Mouse (Mus musculus) adrenal gland (tissue): ENCODE data around the gene Dnlz.
"Not testable (repeated sequence)": the region's sequence is repeated elsewhere in the genome, so short reads cannot be mapped to it uniquely, and the experiment has no call there.

Source experiments
- intact Hi-C: fragments of 180-260 bp; cut with DNase I; formaldehyde crosslinking; loops from one replicate; pipeline ENCODE4 v1.15.1; 2025
- long read RNA-seq, 2 experiments: library from polyadenylated mRNA; unstranded; transcript quantifications; one replicate each; pipeline ENCODE4 v2.0.0; 2020; ENCODE audit warnings: borderline replicate concordance in 1 of 2; ENCODE audit not compliant: insufficient replicate concordance in 1 of 2

Gene Dnlz
- long read RNA-seq, experiment 1, transcript Dnlz-202 (2 exons, 2,766 nt) = minor isoform, 22 of 91 reads
- long read RNA-seq, experiment 1, transcript Dnlz-201 (3 exons, 2,916 nt) = major isoform, 46 of 91 reads
- long read RNA-seq, experiment 1, partial matches to known transcripts = 6 of 91 reads
- long read RNA-seq, experiment 1, other reads (novel, unspliced or antisense) = 17 of 91 reads
- long read RNA-seq, experiment 2, transcript Dnlz-202 (2 exons, 2,766 nt) = minor isoform, 13 of 92 reads
- long read RNA-seq, experiment 2, transcript Dnlz-201 (3 exons, 2,916 nt) = major isoform, 62 of 92 reads
- long read RNA-seq, experiment 2, partial matches to known transcripts = 3 of 92 reads
- long read RNA-seq, experiment 2, other reads (novel, unspliced or antisense) = 14 of 92 reads

DNA sequence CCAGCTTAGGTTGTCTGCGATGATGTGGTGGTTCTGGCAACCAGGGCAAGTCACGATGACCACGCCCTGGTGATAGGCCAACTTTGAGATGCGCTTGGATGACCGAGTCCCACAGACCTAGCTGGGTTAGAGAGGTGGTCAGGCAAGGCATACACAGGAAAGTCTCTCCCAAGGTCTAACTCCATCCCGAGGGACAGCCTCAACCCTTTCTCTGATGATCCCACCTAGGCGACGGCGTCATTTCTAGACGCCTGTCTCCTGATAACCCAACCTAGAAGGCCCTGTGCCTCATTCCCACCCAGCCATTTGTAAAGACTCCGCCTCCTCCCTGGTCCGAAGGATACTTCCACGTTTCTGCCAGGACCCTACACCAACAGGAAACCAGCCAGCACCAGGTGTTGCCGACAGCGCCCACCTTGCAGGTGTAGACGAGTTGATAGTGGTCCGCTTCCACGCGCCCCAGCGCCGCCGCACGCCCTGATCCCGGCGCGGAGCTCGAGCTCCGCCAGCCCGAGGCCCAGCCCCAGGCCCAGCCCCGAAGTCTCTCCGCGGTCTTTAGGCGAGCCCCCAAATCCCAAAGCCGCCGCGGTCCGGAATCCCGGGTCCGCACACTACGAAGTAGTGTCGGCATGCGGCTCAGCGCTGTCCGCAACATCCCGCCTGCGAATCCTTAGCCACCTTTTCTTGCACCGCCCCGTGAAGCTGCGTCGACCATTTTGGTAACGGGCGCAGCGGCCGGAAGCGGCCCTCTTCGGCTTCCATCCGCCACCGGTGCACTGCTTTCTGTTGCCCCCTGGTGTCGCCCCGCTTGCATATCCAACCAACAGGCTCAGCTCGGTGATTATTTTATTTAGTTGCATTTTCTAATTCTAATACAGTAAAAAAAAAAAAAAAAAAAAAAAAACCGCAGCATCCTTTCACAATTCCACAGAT, at the start of gene Dnlz:
TSS of gene Dnlz (minus strand) at position 753 of the 933 bp plus-strand sequence.
- intact Hi-C loops = loop anchor here (5.0 kb wide), 2 partner anchors 34 to 36 kb away; partner anchors contain the start of genes Entr1, Gpsm1 and Pmpca

DNA sequence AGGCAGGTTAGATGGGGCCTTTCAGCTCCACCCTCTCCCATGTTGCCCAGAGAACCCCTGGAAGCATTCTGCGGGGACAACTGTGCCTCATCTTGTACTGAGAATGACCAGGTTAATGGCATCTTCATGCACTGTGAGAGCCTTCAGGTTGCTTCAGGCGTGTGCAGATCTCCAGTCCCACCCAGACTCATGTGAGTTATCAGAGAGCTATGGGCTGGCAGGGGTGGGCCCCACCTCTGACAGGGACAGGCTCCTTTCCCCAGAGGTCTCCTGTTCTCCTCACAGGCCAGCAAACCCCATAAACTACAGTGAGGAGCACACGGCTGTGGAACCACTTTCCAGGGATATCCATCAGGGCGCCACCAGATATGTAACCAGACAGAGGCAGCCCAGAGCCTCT, 49.1 kb upstream of the Dnlz start:
- intact Hi-C loops = no loop called here

DNA sequence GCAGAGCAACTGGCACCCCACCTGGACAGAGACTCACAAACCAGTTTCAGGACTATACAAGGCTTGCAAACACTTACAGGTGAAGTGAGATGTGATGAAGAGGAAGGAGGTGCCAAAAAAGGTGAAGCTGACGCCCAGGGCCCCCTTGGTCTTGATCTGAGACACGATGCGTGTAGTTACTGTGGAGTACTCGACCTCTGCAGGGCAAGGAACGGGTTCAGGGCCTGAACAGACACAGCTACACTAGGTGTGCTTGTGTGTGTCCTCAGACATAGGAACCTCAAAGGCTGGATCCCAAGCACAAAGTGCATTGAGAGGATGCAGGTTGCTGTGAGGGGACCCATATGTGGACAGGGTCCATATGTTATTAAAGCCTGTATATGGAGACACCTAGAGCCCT, 48.4 kb upstream of the Dnlz start:
- intact Hi-C loops = no loop called here

DNA sequence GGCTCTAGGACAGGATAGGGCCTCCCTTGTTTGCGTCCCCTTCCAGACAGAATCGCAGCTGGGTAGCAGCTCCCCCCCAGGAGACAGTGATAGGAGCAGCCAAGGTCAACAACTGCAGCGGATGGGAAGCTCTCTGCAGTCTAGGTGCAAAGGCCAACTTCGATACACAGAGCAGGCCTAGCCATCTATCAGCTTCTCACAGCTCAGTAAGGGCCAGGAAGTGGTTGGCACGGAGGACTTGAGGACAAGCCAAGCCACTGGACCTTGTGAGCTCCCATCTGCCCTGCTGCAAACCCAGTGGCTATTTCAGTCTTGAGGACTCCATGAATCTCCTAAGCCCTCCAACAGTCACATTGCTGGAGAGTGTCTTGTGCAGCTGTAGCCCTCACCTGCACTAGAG, 47.7 kb upstream of the Dnlz start:
- intact Hi-C loops = loop anchor here (5.0 kb wide), 1 partner anchor 42 kb away; no protein-coding TSS in a partner anchor

DNA sequence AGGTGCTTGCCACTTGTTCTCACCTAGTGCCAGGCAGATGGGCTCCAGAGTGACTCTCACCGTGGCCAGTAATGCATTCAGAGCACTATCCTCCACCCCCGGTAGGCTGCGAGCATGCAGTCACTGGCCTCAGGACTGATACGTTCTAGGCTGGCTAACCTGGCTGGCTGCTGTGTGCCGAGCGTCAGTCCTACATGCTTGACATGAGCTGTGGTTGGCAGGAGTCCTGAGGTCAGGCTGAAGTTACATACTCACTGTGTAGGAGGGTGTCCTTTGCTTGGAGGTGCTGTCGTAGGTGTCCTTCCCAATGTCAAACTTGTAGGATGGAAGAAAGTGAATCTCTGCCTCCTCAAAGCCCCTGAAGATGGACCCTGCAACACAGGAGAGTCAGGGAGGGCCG, 47.1 kb upstream of the Dnlz start:
- intact Hi-C loops = loop anchor here (5.0 kb wide), 1 partner anchor 42 kb away; no protein-coding TSS in a partner anchor

DNA sequence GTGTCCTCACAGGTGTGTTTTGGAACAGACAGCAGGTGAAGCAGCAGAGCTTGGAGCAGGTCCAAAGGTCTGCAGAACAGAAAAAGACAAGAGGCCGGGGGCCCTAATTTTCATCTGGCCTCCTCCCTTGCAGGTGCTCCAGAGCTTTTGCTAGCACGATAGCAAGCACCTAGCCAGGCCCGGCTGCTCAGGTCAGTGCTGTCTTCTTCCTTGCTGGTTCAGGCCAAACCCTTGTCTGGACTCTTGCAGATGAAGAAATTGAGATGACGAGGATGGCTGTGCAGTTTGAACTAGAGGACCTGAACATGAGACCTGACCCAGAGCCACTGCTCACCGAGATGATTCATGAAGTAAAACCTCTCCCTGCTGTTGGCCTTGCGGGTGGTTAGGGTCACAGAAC, 39.7 kb upstream of the Dnlz start:
- intact Hi-C loops = no loop called here

DNA sequence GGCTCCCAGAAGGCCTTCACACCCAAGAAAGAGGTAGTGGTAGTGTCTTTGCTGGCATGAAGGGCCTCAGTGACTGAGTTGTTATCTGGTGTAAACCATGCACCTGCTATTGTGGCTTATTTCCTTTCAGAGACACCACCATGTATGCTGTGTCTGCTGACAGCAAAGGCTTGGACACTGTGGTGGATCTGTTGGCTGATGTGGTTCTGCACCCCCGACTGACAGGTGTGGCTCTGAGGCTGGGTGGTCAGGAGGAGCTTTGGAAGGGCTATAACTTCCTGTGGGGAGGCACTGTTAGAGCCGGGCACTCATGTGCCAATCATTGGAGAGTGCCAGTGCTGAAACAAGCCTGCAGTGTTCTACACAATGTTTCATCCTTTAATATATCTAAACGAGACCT, 39.0 kb upstream of the Dnlz start:
- intact Hi-C loops = no loop called here

DNA sequence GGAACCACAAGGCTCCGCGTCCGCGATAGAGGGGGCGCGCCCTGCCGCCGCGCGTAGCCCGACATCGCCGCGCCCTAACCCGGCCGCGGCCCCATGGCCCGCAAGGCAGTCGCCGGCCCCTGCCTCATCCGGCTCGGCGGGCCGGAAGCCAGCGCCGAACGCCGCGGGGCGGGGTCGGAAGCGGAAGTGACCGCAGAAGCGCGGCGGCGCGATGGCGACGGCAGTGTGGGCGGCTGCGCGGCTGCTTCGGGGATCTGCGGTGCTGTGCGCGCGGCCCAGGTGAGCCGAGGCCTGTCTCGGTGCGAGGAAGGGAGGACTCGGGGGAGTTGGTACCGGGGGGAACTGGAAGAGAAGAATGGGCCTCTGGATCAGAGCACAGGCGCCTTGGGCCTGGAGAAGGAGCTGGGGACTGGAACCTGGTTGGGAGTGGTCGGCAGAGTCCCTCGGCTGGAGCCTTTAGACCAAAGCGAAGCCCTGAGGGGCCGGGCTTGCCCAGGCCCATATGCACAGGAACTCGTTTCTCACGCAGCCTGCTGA, 37.3 kb upstream of the Dnlz start, which contains the start of the genes Entr1 and Pmpca:
TSS of gene Entr1 (minus strand) at position 163 of the 537 bp plus-strand sequence.
TSS of gene Pmpca (plus strand) at position 186 of the 537 bp plus-strand sequence.
- intact Hi-C loops = loop anchor here (5.0 kb wide), 1 partner anchor 37 kb away; the partner anchor contains the start of gene Dnlz

DNA sequence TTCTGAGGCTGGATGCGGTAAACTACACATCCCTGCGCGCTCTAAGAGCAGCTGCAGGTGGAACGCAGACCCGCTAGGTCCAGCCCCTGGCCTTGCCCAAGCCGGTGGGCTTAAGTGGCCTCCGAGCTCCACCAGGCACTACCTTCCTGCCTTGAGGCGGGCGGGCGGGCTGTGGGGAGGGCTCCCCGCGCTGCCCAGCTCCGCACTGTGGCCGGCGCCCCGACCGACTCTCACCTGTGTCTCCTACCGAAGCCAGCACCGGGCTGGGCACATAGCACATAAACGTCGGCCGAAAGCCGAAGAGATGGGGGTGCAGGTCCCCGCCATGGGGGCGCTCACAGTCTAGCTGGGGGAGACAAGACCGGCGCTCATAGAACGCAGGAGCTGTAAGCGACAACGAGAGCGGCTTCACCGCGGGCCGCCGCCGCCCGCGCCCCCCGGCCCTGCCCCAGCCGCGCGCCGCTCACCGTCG, 36.8 kb upstream of the Dnlz start:
- intact Hi-C loops = loop anchor here (5.0 kb wide), 1 partner anchor 36 kb away; the partner anchor contains the start of gene Dnlz

DNA sequence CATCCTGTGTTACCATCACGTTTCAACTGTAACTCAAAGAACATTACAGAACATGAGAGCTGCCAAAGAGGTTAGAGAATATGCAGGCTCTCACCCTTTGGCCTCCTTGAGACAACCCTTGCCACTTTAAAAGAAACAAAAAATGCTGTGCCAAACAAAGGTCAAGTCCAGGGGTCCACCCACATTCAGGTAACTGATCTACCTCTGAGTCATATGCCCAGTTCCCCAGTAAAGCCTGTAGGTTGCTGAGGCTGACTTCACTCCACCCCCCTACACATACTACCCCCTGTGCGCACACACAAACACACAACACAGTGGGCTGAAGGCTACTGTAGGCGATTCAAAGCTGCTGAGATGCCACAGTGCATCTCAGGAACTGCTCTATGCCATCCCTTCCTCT, 35.8 kb upstream of the Dnlz start:
- intact Hi-C loops = loop anchor here (5.0 kb wide), 1 partner anchor 35 kb away; the partner anchor contains the start of gene Dnlz

DNA sequence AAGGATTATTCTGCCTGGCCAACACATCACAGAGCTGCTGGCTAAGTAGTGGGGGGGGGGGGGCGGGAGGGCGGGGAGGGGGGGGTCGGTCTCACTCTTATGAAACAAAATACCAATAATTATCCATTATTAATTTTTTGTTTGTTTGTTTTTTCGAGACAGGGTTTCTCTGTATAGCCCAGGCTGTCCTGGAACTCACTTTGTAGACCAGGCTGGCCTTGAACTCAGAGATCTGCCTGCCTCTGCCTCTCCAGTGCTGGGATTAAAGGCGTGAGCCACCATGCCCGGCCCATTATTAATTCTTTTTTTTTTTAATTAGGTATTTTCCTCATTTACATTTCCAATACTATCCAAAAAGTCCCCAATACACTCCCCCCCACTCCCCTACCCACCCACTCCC, 29.0 kb upstream of the Dnlz start:
- intact Hi-C loops = not testable (repeated sequence)

DNA sequence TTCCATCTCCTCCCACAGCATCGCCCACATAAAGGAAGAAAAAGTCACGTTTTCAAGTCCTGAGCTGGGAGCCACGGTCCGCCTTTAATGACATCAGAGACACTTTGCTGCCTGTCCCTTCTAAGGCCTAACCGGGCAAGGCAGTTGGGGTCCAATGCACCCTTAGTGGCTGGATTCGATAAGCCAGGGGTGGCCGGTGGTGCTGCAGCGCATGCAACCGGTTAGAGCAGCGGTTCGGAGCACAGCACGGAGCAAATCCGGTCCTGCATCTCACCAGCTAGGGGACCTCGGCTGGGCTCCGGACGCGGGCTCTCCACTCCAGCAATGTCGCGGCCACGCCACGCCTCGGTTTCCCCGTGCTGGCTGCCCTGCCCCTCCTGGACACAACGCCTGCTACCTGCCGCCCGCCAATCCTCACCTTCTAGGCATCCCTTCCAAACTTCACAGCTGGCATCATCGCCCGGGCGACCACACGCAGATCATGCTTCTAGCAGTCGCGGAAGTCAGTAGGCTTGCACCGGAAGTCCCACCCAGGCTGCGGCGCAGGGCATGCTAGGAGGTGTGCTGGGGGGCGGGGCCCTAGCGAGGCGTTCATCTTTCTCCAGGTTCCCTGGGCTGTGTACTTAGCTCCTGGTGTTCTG, 28.3 kb upstream of the Dnlz start, which contains the start of gene Snapc4:
TSS of gene Snapc4 (minus strand) at position 523 of the 641 bp plus-strand sequence.
- intact Hi-C loops = no loop called here

DNA sequence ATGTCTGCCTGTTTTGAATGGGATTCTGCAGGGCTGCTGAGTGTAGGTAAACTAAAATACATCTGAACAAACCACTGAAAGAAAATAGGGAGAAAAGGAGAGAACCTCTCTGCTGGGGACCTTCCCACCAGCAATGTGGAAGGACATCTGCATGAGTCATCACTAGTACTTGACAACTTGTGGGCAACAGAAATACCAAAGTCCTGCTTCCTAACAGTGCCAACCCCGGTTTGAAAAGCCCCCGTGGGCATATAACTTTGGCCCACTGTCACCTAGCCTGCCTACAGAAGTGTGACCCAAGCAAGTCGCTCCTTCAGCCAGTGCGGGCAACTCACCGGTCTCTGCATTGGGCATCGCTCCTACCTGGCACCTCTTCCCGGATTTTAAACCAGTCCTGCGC, 20.5 kb upstream of the Dnlz start:
- intact Hi-C loops = no loop called here

DNA sequence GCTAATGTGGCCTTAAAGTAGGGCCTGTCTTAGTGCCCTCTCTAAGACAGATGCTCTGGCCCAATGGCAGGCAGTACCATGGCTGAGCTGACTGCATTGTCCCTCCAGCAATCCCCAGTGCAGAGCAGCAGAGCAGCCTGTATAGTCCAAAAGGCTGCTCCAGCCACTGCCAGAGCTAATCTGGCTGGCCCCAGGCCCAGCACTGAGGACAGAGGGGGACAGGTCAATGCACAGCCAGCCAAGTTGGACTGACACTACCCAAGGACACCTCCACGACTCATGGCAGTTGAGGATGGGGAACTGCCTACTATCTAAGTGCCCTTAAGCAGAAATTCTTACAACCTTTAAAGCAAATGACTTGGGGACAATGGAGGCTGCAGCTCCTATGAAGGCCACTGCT, 16.7 kb upstream of the Dnlz start:
- intact Hi-C loops = no loop called here

DNA sequence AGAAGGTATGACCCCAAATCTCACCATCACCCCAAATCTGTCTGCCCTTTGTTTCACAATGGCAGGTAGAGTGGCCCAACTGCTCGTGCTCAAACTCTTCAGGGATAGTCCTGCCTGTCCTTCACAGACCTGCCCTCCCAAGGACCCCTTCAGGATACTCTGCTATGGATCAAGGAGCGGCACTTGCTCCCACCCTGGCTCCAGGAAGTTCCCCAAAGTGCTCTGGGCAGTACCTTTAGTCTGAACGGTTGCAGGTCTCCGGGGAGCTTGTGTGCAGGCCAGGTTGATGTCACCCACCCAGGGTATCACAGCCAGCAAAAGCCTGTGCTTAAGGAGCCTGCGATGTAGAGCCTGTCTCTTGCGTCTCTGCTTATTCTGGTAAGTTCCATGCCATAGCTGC, 16.0 kb upstream of the Dnlz start:
- intact Hi-C loops = no loop called here

DNA sequence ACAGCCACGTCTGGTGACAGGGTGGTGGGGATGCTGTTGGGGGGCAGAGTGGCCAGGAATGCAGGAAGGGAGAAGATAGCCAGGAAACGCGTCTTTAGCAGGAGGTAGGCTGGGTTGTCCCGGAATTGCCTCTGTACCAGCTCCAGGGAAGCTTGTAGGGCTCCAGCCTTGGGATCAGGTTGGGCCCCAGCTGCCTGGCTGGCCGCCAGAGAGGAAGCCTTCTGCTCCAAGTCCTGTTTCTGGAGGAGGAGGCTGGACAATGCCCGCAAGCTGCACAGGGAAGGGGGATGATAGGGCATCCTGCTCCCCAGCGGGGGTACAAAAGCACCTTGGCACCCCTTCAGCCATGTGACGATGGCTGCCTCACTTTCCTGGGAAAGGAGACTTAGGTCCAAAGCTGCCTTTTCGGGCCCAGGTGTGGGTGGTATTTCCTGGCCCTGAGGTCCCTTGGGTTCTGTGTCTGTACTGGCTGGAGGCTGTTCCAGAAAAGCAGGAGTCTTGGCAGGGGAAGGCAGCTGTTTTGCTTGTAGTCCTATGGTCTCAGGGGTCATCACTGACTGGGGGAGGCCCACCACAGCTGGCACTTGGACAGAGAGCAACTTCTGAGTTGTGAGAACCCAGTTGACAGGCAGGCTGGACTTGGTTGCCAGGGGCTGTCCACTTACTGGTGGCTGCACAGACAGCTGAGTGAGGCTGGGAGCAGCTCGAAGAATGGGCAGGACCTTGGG, 13.0 kb upstream of the Dnlz start:
- intact Hi-C loops = no loop called here

DNA sequence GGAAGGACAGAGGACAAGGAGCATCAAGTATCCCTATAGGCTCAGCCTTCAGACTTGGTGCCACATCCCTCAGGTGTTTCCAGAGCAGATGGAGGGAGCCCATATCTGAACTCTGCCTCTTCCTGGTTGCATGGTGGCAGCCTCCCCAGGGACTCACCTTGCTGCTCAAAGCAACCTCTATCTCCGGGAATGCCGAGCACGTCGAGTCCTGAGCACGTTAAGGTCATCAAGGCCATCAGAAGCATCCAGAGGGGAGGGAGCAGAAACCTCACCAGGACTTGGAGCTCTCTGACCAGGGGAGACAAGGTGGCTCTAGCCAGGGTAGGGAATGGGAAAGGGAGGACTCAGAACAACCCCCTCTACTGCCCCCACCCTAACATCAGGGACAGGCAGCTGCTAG, 11.6 kb upstream of the Dnlz start:
- intact Hi-C loops = no loop called here

DNA sequence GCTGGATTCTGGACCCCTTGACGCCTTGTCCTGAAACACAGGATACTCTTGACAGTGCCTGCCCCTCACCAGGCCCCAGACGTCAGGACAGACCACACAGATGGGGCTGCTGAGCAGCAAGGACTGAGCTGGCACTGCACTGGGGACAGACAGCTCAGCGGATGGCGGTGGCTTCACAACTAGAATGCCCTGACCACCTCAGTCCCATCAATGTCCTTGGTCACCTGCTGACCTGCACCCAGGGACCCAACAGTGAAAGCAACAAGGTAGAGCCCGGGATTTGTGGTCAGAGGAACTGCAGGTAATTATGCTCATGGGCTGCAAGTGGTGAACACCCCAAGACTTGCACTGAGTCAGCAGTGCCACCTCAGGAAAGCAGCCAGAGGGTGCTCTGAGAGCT, 11.1 kb upstream of the Dnlz start:
- intact Hi-C loops = no loop called here

DNA sequence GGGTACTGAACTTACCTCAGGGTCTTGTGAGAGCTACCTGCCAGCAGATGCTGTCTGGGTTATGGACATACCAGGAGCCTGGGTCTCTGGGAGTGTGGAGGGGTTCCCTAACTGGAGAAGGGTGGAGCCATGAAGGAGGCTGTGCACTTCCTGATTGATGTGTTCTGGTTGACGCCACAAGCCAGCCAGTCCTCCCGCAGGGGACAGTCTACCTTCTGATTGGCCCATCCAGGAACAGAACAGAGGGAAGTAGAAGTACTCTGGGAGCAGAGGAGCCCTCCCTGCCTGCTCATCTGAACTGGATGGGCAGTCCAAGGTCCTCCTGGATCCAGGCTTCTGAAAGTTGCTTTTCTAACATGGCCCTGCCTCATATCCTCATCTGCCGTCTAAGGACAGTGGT, 8.9 kb upstream of the Dnlz start, which contains the start of gene Card9:
TSS of gene Card9 (minus strand) at position 147 of the 400 bp plus-strand sequence.
- intact Hi-C loops = no loop called here

DNA sequence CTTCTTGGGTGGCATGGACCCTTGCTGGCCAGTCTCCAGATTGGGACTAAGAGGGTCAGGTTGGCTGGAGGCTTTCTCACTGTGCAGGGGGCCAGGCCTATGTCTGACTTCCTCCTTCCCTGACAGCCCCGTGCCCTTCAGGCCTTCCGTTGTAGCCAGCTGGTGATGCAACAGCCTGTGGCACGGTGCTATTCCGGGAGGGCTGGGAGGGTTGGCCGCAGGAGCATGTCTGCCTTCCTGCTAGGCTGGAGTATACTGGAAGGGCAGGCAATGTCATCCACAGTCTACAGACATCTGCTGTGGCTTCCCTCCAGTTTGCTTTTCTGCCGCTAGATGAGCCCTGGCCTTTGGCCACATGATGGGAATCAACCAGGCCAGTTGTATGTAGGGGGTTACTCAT, 8.1 kb upstream of the Dnlz start:
- intact Hi-C loops = loop anchor here (5.0 kb wide), 1 partner anchor 37 kb away; no protein-coding TSS in a partner anchor
